Mouse (Mus musculus) bone marrow macrophage, adult 2 months (primary cell): ENCODE data around the gene Sumf1. TPM values are rescaled to one million over a fixed set of nuclear protein-coding genes. Genes with fewer than 3 reads are reported as not detected.

ENCODE experiments used
- H3K27ac ChIP-seq: 2 replicates; pipeline ENCODE4 v1.5.1; 2012; ENCODE audit warnings: low read depth, low read length; ENCODE audit not compliant: insufficient read depth
- H3K4me1 ChIP-seq: 2 replicates; pipeline ENCODE4 v1.6.1; 2012; ENCODE audit warnings: low read length; ENCODE audit not compliant: control insufficient read depth, insufficient read depth
- H3K4me3 ChIP-seq: 2 replicates; pipeline ENCODE4 v1.5.1; 2012; ENCODE audit warnings: mild to moderate bottlenecking, low read length, moderate library complexity; ENCODE audit not compliant: insufficient read depth
- CTCF ChIP-seq: IDR thresholded peaks from 2 replicates; pipeline ENCODE4 v1.5.1; 2012; ENCODE audit warnings: low read depth, mild to moderate bottlenecking, low read length, moderate library complexity
- POLR2A ChIP-seq: IDR thresholded peaks from 2 replicates; pipeline ENCODE4 v1.6.1; 2012; ENCODE audit warnings: mild to moderate bottlenecking, low read depth, low read length, borderline replicate concordance
- polyA plus RNA-seq: library from polyadenylated mRNA; stranded (reverse); fragments of >200 nt; gene quantifications from 2 replicates; pipeline ENCODE4 v1.2.4, GENCODE M21; 2012; ENCODE audit not compliant: missing spikeins, insufficient read depth, insufficient read length

The Sumf1 gene
- polyA plus RNA-seq, 1 experiment = 62.7 TPM

GRCm38 (mm10) chr6:108065583-108065982, 119.8 kb downstream of the Sumf1 start:
- H3K4me3 ChIP-seq = peak overlapping the region; percentile 66
- H3K27ac ChIP-seq = no peak overlapping the region
- H3K4me1 ChIP-seq = no peaks in the 10 kb centered on the region
- no peak for TF ChIP-seq POLR2A
- peak; percentile 88 for TF ChIP-seq CTCF

DNA sequence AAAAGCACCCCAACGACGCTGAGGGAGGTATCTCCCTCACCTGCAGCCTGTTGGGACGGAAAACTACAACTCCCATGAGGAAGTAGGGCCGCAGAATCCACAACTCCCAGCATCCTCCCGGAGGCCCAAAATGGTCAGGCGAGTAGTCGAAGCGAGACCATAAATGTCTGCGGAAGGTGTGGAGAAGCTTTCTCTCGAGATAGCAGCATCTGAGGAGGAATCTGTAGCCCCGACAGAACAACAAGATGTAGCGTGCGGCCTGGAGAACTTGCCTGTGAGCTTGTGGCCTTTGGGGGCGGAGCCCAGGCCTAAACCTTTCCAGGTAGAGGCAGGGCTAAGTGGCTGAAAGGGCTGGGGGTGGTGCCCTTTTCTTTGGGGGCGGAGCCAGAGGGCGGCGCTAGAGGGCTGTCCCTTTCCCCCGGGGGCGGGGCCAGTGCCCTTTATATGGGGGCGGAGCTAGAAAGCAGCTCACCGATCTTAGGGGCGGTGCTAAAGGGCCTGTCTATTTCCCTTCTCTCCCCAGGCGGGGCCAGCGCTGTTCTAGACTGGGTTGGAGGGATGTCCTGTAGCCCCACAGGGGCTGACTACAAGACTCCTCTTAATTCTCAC, 120.4 kb downstream of the Sumf1 start, which contains the start of gene Setmar:
Setmar (plus strand) TSS at position 128 of the 609 bp plus-strand sequence.
- peak within 1 kb of the TSS; percentile 66 for H3K4me3 ChIP-seq
- H3K4me1 ChIP-seq = no peaks in the 10 kb centered on the region
- H3K27ac ChIP-seq = peak within 1 kb of the TSS; percentile 59
- TF ChIP-seq CTCF (no peak), POLR2A (no peak)

DNA sequence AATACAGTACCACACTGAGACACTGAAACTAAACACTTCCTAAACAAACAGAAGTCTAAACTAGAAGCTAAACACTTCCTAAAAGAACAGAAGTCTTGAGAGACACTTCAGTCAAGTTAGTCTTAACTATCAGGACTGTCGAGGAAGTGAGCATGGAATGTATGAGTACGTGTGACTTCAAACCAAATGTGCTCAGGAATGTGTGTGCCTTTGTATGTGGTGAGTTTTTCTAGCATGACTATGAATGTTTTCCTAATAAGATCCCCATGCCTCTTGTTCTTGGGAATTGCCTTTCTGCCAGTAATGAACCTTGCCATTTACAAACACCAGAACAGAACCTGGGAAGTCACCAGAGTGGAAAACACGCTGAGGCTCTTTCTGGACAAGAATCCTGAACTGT, 124.3 kb downstream of the Sumf1 start:
- Histone ChIP-seq H3K27ac (no peak overlapping the region), H3K4me3 (no peak overlapping the region), H3K4me1 (no peaks in the 10 kb centered on the region)
- TF ChIP-seq CTCF (no peak), POLR2A (no peak)

- TF ChIP-seq CTCF = no peak
- TF ChIP-seq POLR2A = no peak
- H3K27ac ChIP-seq = no peak overlapping the region
- H3K4me1 ChIP-seq = no peaks in the 10 kb centered on the region
- no peak overlapping the region for H3K4me3 ChIP-seq
Measured at GRCm38 (mm10) chr6:108058066-108058465, 127.3 kb downstream of the Sumf1 start.

GRCm38 (mm10) chr6:108057353-108057752, 128.0 kb downstream of the Sumf1 start:
- Histone ChIP-seq H3K27ac (no peak overlapping the region), H3K4me1 (no peaks in the 10 kb centered on the region), H3K4me3 (no peak overlapping the region)
- TF ChIP-seq POLR2A (no peak), CTCF (no peak)

Other genes starting within 250 kb of the Sumf1 start
- 4.4 and 5.2 TPM in 2 replicates for gene Setmar, start 120.5 kb downstream of the Sumf1 start, polyA plus RNA-seq
- gene Itpr1, start 27.5 kb upstream of the Sumf1 start, polyA plus RNA-seq = 7.7 and 10.9 TPM in 2 replicates